Mouse (Mus musculus) mature B cell (primary cell): ENCODE measurements around the gene Nupl2.

Source experiments
- in situ Hi-C: fragments of 300-500 bp; cut with MboI; formaldehyde crosslinking; loops from 2 replicates; pipeline ENCODE4 v1.14.3; 2019

Gene Nupl2

GRCm38 (mm10) chr5:24208505-24208904, 43.7 kb downstream of the Nupl2 start:
- in situ Hi-C loops, result no loop called here

- in situ Hi-C loops, result no loop called here
Measured at GRCm38 (mm10) chr5:24213861-24214546, 49.2 kb downstream of the Nupl2 start.

GRCm38 (mm10) chr5:24214547-24214878, 49.8 kb downstream of the Nupl2 start:
- in situ Hi-C loops, result no loop called here

DNA sequence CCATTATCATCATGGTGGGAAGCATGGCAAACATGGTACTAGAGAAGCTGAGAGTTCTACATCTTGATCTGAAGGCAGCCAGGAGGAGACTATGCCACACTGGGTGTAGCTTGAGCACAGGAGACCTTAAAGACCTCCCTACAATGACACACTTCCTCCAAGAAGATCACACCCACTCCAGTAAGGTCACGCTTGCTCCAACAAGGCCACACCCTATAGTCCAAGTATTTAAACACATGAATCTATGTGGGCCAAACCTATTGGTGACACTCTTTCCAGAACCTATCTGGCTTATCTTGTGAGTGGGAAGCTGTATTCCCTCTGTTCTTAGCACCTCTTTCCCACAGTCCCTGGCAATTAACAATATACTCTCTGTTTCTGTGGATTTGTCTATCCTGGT, 50.1 kb downstream of the Nupl2 start:
- in situ Hi-C loops, result no loop called here
